Mouse (Mus musculus): ENCODE measurements around the gene Rph3a.

- TF ChIP-seq JUN (IDR thresholded peaks at IDR 0.05; ENCODE audit: insufficient read depth, low read depth, low read length) (no peak), POLR2A (IDR thresholded peaks at IDR 0.05; ENCODE audit: low read depth, low read length) (no peak), MEF2A (IDR thresholded peaks at IDR 0.05; ENCODE audit: borderline replicate concordance, low read depth, low read length) (no peak), ZC3H11A (IDR thresholded peaks at IDR 0.05; ENCODE audit: low read depth, low read length) (no peak), TCF12 (IDR thresholded peaks at IDR 0.05; ENCODE audit: low read depth, low read length) (no peak), CTCF (conservative IDR thresholded peaks at IDR 0.05 in 1 of 2, IDR thresholded peaks at IDR 0.05 in 1 of 2; ENCODE audit: low read depth in 2 of 2, low read length in 2 of 2) (no peak), ELF1 (IDR thresholded peaks at IDR 0.05; ENCODE audit: low read depth, low read length) (no peak), UBTF (IDR thresholded peaks at IDR 0.05; ENCODE audit: low read depth, low read length) (no peak), MAFK (IDR thresholded peaks at IDR 0.05; ENCODE audit: insufficient replicate concordance, low read length) (no peak), EP300 (IDR thresholded peaks at IDR 0.05; ENCODE audit: low read length) (no peak), ETS1 (conservative IDR thresholded peaks at IDR 0.05; ENCODE audit: low read depth, low read length) (no peak), SIN3A (IDR thresholded peaks at IDR 0.05; ENCODE audit: low read length) (no peak), USF1 (IDR thresholded peaks at IDR 0.05; ENCODE audit: low read depth, low read length) (no peak)
Measured at GRCm38 (mm10) chr5:120890991-120891390, 118.9 kb downstream of the Rph3a start.

Data from CH12.LX (cell line).